Mouse (Mus musculus): ENCODE measurements around the gene Zfp141. TPM values are rescaled to one million over a fixed set of nuclear protein-coding genes. Genes with fewer than 3 reads are reported as not detected.
A peak's percentile ranks its signal among the peaks of the same experiment; 100 is the strongest.

Gene Zfp141
- 40.6 and 53.0 TPM in 2 replicates for total RNA-seq (2017)

DNA sequence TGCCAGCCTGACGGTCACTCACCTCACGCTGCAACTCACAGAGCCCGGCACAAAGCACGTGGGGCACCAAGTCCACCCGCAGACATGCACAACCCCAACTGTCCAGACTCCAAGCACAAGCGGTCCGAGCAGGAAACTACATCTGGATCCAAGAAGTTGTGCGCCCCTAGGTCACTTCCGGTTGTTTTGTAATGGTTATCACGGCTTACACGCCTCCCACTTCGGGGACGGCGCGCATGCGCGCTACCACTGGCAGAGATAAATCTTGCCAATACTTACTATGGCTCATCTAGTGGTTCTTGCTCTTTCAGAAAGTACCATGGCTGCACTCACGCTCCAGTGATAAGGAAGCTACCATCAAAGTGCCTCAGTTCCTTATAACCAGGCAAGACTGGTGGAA lies at the start of gene Zfp141:
TSS of gene Zfp141 (minus strand) at position 153 of the 400 bp plus-strand sequence.
- peak; percentile 91 for ATAC-seq (replicated peaks; ENCODE audit: low read depth, poor library complexity, severe bottlenecking)

DNA sequence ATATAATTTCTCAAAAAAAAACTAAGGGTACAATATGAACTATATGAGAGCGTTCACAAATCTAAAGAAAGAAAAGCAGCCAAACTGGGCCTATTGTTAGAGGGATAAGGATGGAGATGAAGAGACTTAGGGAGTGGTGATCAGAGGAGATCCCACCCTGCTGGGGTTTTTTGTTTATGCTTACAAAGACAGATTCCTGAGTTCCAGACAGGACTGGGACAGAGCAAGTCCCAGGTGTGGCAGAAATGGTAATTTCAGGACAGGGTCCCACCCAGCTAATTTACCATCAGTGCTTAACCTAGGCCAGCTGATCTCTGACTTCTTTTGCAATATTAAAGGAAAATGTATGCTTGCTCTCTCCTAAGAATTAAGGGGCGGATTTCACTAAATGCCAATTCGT lies 46.2 kb upstream of the Zfp141 start:
- no peak for ATAC-seq (replicated peaks; ENCODE audit: low read depth, poor library complexity, severe bottlenecking)

DNA sequence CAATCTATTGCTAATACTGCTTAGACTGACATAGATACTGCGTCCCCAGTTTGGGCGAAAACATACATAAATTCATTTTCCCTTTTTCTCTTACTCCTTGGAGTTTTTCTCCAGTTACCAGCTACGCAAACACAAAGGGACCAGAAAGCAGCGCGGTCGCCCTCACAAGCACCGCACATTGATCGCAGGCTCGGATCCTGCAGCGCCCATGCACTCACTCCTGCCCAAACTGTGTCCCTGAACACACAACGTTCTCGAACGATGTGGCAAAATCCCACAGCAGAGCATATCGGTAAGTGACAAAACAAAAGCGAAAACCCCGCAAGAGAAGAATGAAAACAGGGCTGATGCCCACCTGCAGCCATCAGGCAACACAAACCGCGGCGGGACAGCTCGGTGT lies 354 bp downstream of the Zfp141 start:
- peak; percentile 35; the same call in 1 of the 2 replicates for ATAC-seq (replicated peaks; ENCODE audit: low read depth, poor library complexity, severe bottlenecking)

DNA sequence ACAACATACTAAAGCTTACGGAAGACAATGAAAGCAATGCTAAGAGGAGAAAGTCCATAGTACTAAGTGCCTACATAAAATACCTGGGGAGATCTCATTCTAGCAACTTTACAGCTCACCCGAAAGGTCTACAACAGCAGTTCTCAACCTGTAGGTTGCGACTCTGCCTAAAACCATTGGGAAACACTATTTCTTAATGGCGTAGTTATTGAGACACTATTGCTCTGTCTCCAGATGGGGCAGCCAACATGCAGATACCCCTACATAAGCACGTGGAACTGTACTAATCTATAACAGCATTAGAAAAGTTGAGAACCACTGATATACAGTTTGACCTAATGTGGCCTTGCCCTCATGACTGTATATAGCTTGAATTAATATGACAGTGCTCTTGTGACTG lies 7.3 kb downstream of the Zfp141 start:
- ATAC-seq (replicated peaks; ENCODE audit: low read depth, poor library complexity, severe bottlenecking): no peak

DNA sequence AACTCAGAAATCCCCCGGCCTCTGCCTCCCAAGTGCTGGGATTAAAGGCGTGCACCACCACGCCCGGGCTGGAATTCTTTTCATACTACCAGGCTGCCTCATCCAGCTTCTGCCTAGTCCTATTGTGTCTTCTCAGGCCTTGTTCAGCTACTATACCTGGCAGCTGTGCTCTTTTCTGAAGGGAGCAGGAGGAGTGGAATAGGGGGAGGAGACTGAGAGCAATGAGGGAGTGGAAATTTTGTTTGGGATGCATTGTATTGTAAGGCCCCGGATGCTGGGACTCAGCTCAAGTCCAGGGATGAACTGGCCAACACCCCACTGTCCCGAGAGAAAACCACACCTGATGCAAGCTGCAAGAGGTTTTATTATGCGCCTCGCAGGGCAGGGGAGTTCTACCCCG lies 8.2 kb downstream of the Zfp141 start:
- no peak for ATAC-seq (replicated peaks; ENCODE audit: low read depth, poor library complexity, severe bottlenecking)

DNA sequence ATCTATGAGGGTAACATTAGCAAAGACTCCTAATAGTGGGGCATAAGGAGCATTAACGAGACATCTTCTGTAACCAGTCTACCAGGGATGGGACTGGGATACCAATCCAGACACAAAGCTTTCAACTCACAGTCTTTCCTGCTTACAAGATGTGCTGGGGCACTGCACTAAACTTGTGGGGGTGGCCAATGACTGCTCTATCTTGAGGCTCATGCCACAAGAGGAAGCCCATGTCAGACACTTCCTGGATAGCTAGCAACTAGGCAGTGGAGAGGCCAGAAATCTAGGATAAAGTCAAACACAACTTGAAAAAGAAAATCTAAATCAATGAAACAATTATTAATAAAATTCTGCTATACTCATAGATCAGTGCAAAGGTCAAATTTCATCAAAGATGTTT lies 9.3 kb downstream of the Zfp141 start:
- peak; percentile 97 for ATAC-seq (replicated peaks; ENCODE audit: low read depth, poor library complexity, severe bottlenecking)

DNA sequence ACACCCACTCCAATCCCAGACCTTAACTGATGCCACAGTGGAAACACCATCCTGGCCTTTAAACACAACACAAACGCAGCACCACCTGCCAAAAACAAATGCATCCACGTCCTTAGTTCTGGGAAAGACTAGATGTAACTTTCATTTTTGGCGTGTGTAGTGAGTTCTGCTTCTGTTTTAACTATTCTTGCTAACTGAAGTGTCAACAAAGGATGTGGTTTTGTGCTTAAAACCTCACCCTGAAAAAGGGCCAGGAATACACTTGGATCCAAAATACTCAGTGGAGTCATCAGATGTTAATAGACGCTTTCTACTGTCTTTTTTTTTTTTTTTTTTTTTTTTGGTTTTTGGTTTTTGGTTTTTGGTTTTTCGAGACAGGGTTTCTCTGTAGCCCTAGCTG lies 14.7 kb downstream of the Zfp141 start:
- peak; percentile 84 for ATAC-seq (replicated peaks; ENCODE audit: low read depth, poor library complexity, severe bottlenecking)

DNA sequence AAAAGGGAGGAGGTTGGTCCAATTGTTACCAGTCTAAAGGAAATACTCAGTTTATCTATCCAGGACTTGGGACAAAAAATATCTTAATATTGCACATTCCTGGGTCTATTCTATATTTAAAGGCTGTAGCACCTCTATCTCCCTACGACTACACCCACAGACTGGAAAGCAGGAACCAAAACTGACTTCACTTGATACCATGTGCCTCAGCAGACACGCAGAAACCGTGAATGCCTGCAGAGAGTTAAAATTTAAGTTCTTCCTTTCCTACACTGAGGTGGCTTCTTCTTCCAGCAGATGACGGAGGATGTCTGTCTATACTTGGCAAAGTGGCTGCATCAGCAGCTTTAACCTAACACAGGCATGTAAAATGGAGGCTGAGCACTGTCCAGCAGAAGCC lies 15.2 kb downstream of the Zfp141 start:
- peak; percentile 57 for ATAC-seq (replicated peaks; ENCODE audit: low read depth, poor library complexity, severe bottlenecking)

DNA sequence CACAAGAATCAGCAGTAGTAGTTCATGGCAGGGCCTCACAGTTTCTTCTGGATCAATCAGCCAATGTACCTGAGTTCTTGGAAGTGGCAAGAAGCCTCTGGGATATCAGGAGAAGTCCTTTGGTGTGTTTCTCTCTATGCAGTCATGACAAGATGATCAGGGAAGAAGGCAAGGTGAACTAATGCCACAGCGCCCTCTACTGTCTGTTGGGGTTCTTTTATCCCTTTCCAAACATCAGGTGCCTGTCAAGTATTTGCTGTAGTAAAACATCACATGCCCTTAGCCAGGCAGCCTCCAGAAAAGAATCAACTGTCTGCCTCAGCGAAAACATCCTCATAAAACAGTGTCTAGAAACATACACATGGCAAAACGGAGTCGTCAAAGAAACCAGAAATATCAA lies 50.9 kb downstream of the Zfp141 start:
- ATAC-seq (replicated peaks; ENCODE audit: low read depth, poor library complexity, severe bottlenecking): no peak

DNA sequence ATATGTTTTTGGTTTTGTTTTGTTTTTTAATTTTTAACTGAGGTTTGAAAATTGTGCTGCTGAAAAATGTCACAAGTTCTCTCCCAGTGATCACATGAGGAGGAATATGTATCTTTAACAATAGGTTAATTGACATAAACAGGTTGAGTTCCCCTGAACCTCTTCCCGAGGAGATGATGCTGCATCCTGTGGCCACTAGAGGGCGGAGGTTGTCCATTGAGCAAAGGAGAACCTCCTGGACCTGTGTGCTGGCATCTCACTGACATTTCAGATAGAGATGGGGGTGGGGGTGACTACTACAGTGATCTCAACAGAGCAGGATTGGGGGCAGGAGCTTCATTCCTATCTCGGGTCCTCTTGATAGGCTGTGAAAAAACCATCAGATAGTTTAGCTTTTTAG lies 54.9 kb downstream of the Zfp141 start:
- peak; percentile 87 for ATAC-seq (replicated peaks; ENCODE audit: low read depth, poor library complexity, severe bottlenecking)

DNA sequence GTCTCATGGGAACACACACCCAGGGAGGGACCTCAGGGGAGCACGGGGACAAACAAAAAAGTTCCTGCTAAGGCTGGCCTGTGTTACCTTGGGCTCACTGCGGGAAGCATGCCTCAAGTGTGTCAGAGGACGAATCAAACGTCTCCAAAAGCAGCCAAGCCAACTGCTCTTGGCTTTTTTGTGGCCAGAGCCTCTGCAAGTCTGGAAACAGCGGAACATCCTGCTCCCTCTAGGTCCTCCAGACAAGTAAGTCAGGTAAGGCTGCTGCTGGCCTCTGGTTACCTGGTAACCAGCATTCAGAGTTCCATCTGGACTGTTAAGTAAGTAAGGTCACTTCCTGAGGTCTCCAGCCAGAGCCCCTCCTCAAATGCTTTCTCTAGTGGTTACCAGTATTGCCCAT lies 57.7 kb downstream of the Zfp141 start, which contains the start of gene 4933421I07Rik:
TSS of gene 4933421I07Rik (minus strand) at position 271 of the 400 bp plus-strand sequence.
- ATAC-seq (replicated peaks; ENCODE audit: low read depth, poor library complexity, severe bottlenecking): no peak

DNA sequence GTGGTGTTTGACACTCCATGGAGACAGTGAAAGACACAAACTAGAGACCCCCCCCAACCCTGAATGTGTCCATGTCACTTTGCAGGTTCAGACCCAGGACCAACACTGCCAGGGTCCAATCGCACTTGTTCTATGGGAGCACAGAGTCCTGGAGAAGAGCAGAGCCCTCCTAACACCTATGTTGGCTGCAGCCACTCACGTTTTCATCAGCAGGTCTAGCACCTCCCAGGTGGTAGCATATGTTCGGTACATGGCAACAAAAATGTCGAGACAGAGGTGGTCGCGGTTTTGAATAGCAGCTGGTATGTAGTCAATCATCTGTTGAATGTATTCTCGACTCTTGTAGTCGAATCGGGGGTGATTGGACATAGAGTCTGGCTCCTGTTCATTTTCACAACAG lies 58.2 kb downstream of the Zfp141 start:
- ATAC-seq (replicated peaks; ENCODE audit: low read depth, poor library complexity, severe bottlenecking): no peak

Other genes starting within 250 kb of the Zfp141 start
- not detected in 2 replicates for gene Vmn2r61, start 245.7 kb downstream of the Zfp141 start, total RNA-seq (2017)
- gene 4933421I07Rik, start 57.6 kb downstream of the Zfp141 start, total RNA-seq (2017): not detected in 2 replicates
- not detected in 2 replicates for gene Gm21028, start 72.8 kb upstream of the Zfp141 start, total RNA-seq (2017)
- 1.6 and 3.6 TPM in 2 replicates for gene Zfp977, start 86.8 kb upstream of the Zfp141 start, total RNA-seq (2017)
- 8.7 and 12.1 TPM in 2 replicates for gene Zfp976, start 136.8 kb upstream of the Zfp141 start, total RNA-seq (2017)
- 5.3 and 12.7 TPM in 2 replicates for gene Zfp975, start 187.0 kb upstream of the Zfp141 start, total RNA-seq (2017)
- gene Gm17067, start 221.3 kb upstream of the Zfp141 start, total RNA-seq (2017): not detected in 2 replicates